Mouse (Mus musculus): Measurements from ENCODE around the gene Kiss1r. TPM values are rescaled to one million over a fixed set of nuclear protein-coding genes. Genes with fewer than 3 reads are reported as not detected.
A peak's percentile ranks its signal among the peaks of the same experiment; 100 is the strongest.
"Not testable (repeated sequence)": the region's sequence is repeated elsewhere in the genome, so short reads cannot be mapped to it uniquely, and the experiment has no call there.

Kiss1r gene
- polyA plus RNA-seq, 1 experiment from 2014 or later = 3.7 TPM

GRCm38 (mm10) chr10:79879527-79879926, 37.2 kb upstream of the Kiss1r start:
- Histone ChIP-seq H3K27me3 (replicated peaks; ENCODE audit: control insufficient read depth, insufficient read depth, low read length) (peaks cover 4% of the 10 kb centered on the region; the same call in 1 of the 2 replicates), H3K27ac (ENCODE audit: low read depth, low read length) (no peak overlapping the region), H3K36me3 (ENCODE audit: control insufficient read depth, insufficient read depth, low read length) (no peaks in the 10 kb centered on the region), H3K9me3 (ENCODE audit: control insufficient read depth, low read length) (no peaks in the 10 kb centered on the region), H3K4me2 (ENCODE audit: low read length) (no peak overlapping the region), H3K4me3 (ENCODE audit: low read length) (no peak overlapping the region), H3K4me1 (ENCODE audit: control insufficient read depth, insufficient read depth, low read depth, low read length) (peaks cover 14% of the 10 kb centered on the region), H3K9ac (ENCODE audit: low read depth, low read length) (no peak overlapping the region)
- WGBS = 48% methylated on average over 3 of the region's 3 CpGs
- ATAC-seq = no peak

- Histone ChIP-seq H3K4me1 (ENCODE audit: control insufficient read depth, insufficient read depth, low read depth, low read length) (peaks cover 5% of the 10 kb centered on the region; the same call in 1 of the 2 replicates), H3K27ac (ENCODE audit: low read depth, low read length) (no peak overlapping the region), H3K9ac (ENCODE audit: low read depth, low read length) (no peak overlapping the region), H3K4me2 (ENCODE audit: low read length) (no peak overlapping the region), H3K27me3 (replicated peaks; ENCODE audit: control insufficient read depth, insufficient read depth, low read length) (peaks cover 4% of the 10 kb centered on the region; the same call in 1 of the 2 replicates), H3K4me3 (ENCODE audit: low read length) (no peak overlapping the region), H3K36me3 (ENCODE audit: control insufficient read depth, insufficient read depth, low read length) (no peaks in the 10 kb centered on the region), H3K9me3 (ENCODE audit: control insufficient read depth, low read length) (no peaks in the 10 kb centered on the region)
- WGBS = 16% methylated on average over 9 of the region's 9 CpGs
- no peak for ATAC-seq
These were observed 36.0 kb upstream of the Kiss1r start for GRCm38 (mm10) chr10:79880721-79881120.

- Histone ChIP-seq H3K27me3 (replicated peaks; ENCODE audit: control insufficient read depth, insufficient read depth, low read length) (peaks cover 4% of the 10 kb centered on the region; the same call in 1 of the 2 replicates), H3K4me1 (ENCODE audit: control insufficient read depth, insufficient read depth, low read depth, low read length) (peaks cover 5% of the 10 kb centered on the region; the same call in 1 of the 2 replicates), H3K4me2 (ENCODE audit: low read length) (peak overlapping the region; percentile 27), H3K9me3 (ENCODE audit: control insufficient read depth, low read length) (no peaks in the 10 kb centered on the region), H3K27ac (ENCODE audit: low read depth, low read length) (no peak overlapping the region), H3K4me3 (ENCODE audit: low read length) (0 out of 2 replicates have a peak overlapping the region, but pooled peaks have one; percentile 6), H3K9ac (ENCODE audit: low read depth, low read length) (peak overlapping the region; percentile 43), H3K36me3 (ENCODE audit: control insufficient read depth, insufficient read depth, low read length) (no peaks in the 10 kb centered on the region)
- WGBS = 9% methylated on average over 22 of the region's 22 CpGs
- peak; percentile 22; the same call in 1 of the 2 replicates for ATAC-seq
These were observed 34.8 kb upstream of the Kiss1r start for GRCm38 (mm10) chr10:79881981-79882380.

- no peak overlapping the region for H3K4me3 ChIP-seq (ENCODE audit: low read length)
- ATAC-seq = peak; percentile 34; the same call in 1 of the 2 replicates
- H3K9ac ChIP-seq (ENCODE audit: low read depth, low read length) = peak overlapping the region; percentile 11; the same call in 1 of the 2 replicates
- H3K27ac ChIP-seq (ENCODE audit: low read depth, low read length) = no peak overlapping the region
- no peaks in the 10 kb centered on the region for H3K9me3 ChIP-seq (ENCODE audit: control insufficient read depth, low read length)
- peaks cover 4% of the 10 kb centered on the region; the same call in 1 of the 2 replicates for H3K27me3 ChIP-seq (replicated peaks; ENCODE audit: control insufficient read depth, insufficient read depth, low read length)
- 18% methylated on average over 22 of the region's 22 CpGs for WGBS
- H3K4me2 ChIP-seq (ENCODE audit: low read length) = peak overlapping the region; percentile 15; the same call in 1 of the 2 replicates
- peaks cover 5% of the 10 kb centered on the region; the same call in 1 of the 2 replicates for H3K4me1 ChIP-seq (ENCODE audit: control insufficient read depth, insufficient read depth, low read depth, low read length)
- no peaks in the 10 kb centered on the region for H3K36me3 ChIP-seq (ENCODE audit: control insufficient read depth, insufficient read depth, low read length)
These were observed 33.3 kb upstream of the Kiss1r start for GRCm38 (mm10) chr10:79883297-79884084.

GRCm38 (mm10) chr10:79884446-79884845, 32.3 kb upstream of the Kiss1r start:
- H3K36me3 ChIP-seq (ENCODE audit: control insufficient read depth, insufficient read depth, low read length) = no peaks in the 10 kb centered on the region
- peak; percentile 16; the same call in 1 of the 2 replicates for ATAC-seq
- H3K4me3 ChIP-seq (ENCODE audit: low read length) = no peak overlapping the region
- H3K9me3 ChIP-seq (ENCODE audit: control insufficient read depth, low read length) = no peaks in the 10 kb centered on the region
- no peak overlapping the region for H3K4me2 ChIP-seq (ENCODE audit: low read length)
- H3K9ac ChIP-seq (ENCODE audit: low read depth, low read length) = no peak overlapping the region
- WGBS = 72% methylated on average over 4 of the region's 4 CpGs
- no peak overlapping the region for H3K27ac ChIP-seq (ENCODE audit: low read depth, low read length)
- H3K4me1 ChIP-seq (ENCODE audit: control insufficient read depth, insufficient read depth, low read depth, low read length) = peaks cover 5% of the 10 kb centered on the region; the same call in 1 of the 2 replicates
- peaks cover 4% of the 10 kb centered on the region; the same call in 1 of the 2 replicates for H3K27me3 ChIP-seq (replicated peaks; ENCODE audit: control insufficient read depth, insufficient read depth, low read length)

- WGBS = 76% methylated on average over 2 of the region's 3 CpGs
- not testable (repeated sequence) for ATAC-seq; H3K36me3 ChIP-seq (ENCODE audit: control insufficient read depth, insufficient read depth, low read length); H3K9ac ChIP-seq (ENCODE audit: low read depth, low read length); H3K4me1 ChIP-seq (ENCODE audit: control insufficient read depth, insufficient read depth, low read depth, low read length); H3K4me3 ChIP-seq (ENCODE audit: low read length); H3K27me3 ChIP-seq (replicated peaks; ENCODE audit: control insufficient read depth, insufficient read depth, low read length); H3K4me2 ChIP-seq (ENCODE audit: low read length); H3K27ac ChIP-seq (ENCODE audit: low read depth, low read length); H3K9me3 ChIP-seq (ENCODE audit: control insufficient read depth, low read length)
These were observed 31.8 kb upstream of the Kiss1r start for GRCm38 (mm10) chr10:79884938-79885337.

GRCm38 (mm10) chr10:79886054-79886453, 30.7 kb upstream of the Kiss1r start, which contains the start of gene Elane:
TSS of gene Elane (plus strand) at chr10:79886247.
- WGBS = 80% methylated on average over 6 of the region's 6 CpGs
- ATAC-seq = no peak

GRCm38 (mm10) chr10:79886611-79887010, 30.2 kb upstream of the Kiss1r start:
- H3K36me3 ChIP-seq (ENCODE audit: control insufficient read depth, insufficient read depth, low read length) = no peaks in the 10 kb centered on the region
- ATAC-seq = no peak
- H3K27me3 ChIP-seq (replicated peaks; ENCODE audit: control insufficient read depth, insufficient read depth, low read length) = no peaks in the 10 kb centered on the region
- no peaks in the 10 kb centered on the region for H3K9me3 ChIP-seq (ENCODE audit: control insufficient read depth, low read length)
- 79% methylated on average over 8 of the region's 8 CpGs for WGBS
- no peak overlapping the region for H3K4me2 ChIP-seq (ENCODE audit: low read length)
- H3K4me1 ChIP-seq (ENCODE audit: control insufficient read depth, insufficient read depth, low read depth, low read length) = peaks cover 5% of the 10 kb centered on the region; the same call in 1 of the 2 replicates
- no peak overlapping the region for H3K4me3 ChIP-seq (ENCODE audit: low read length)
- no peak overlapping the region for H3K9ac ChIP-seq (ENCODE audit: low read depth, low read length)
- H3K27ac ChIP-seq (ENCODE audit: low read depth, low read length) = no peak overlapping the region

More at GRCm38 (mm10) chr10:79886054-79886453, 30.7 kb upstream of the Kiss1r start, which contains the start of gene Elane:
- Histone ChIP-seq H3K4me2 (ENCODE audit: low read length) (no peak within 1 kb of the TSS), H3K36me3 (ENCODE audit: control insufficient read depth, insufficient read depth, low read length) (no peaks in the 10 kb centered on the region), H3K4me1 (ENCODE audit: control insufficient read depth, insufficient read depth, low read depth, low read length) (peaks cover 5% of the 10 kb centered on the region; the same call in 1 of the 2 replicates), H3K9me3 (ENCODE audit: control insufficient read depth, low read length) (no peaks in the 10 kb centered on the region), H3K4me3 (ENCODE audit: low read length) (no peak within 1 kb of the TSS), H3K9ac (ENCODE audit: low read depth, low read length) (no peak within 1 kb of the TSS), H3K27ac (ENCODE audit: low read depth, low read length) (no peak within 1 kb of the TSS), H3K27me3 (replicated peaks; ENCODE audit: control insufficient read depth, insufficient read depth, low read length) (peaks cover 4% of the 10 kb centered on the region; the same call in 1 of the 2 replicates)

- WGBS = 91% methylated on average over 2 of the region's 2 CpGs
- no peak overlapping the region for H3K27ac ChIP-seq (ENCODE audit: low read depth, low read length)
- no peak overlapping the region for H3K4me2 ChIP-seq (ENCODE audit: low read length)
- no peak overlapping the region for H3K9ac ChIP-seq (ENCODE audit: low read depth, low read length)
- ATAC-seq = no peak
- H3K4me1 ChIP-seq (ENCODE audit: control insufficient read depth, insufficient read depth, low read depth, low read length) = no peaks in the 10 kb centered on the region; the same call in 1 of the 2 replicates
- H3K4me3 ChIP-seq (ENCODE audit: low read length) = no peak overlapping the region
- H3K9me3 ChIP-seq (ENCODE audit: control insufficient read depth, low read length) = no peaks in the 10 kb centered on the region
- H3K27me3 ChIP-seq (replicated peaks; ENCODE audit: control insufficient read depth, insufficient read depth, low read length) = no peaks in the 10 kb centered on the region
- H3K36me3 ChIP-seq (ENCODE audit: control insufficient read depth, insufficient read depth, low read length) = 0 out of 2 replicates have a peak, but pooled peaks cover 4% of the 10 kb centered on the region
These were observed 27.4 kb upstream of the Kiss1r start for GRCm38 (mm10) chr10:79889386-79889785.
